Mouse (Mus musculus) lung, postnatal 4 days (tissue): Measurements from ENCODE around the gene Snrnp48.

ENCODE experiments used
- DNase-seq, 2 experiments: peaks; one replicate each; pipeline ENCODE4 v3.0.0; 2021

Gene Snrnp48

GRCm38 (mm10) chr13:38269055-38269692, 64.4 kb downstream of the Snrnp48 start:
- no peak for DNase-seq

- DNase-seq = no peak
These were observed 67.9 kb downstream of the Snrnp48 start for GRCm38 (mm10) chr13:38272624-38273023.
